Mouse (Mus musculus): ENCODE measurements at regions not wholly inside any gene's neighbourhood (a gene's known extent, or its start where the extent isn't known, plus 50 kb on each side); places are given as distances from the start of the nearest gene placed in this dataset.

DNA sequence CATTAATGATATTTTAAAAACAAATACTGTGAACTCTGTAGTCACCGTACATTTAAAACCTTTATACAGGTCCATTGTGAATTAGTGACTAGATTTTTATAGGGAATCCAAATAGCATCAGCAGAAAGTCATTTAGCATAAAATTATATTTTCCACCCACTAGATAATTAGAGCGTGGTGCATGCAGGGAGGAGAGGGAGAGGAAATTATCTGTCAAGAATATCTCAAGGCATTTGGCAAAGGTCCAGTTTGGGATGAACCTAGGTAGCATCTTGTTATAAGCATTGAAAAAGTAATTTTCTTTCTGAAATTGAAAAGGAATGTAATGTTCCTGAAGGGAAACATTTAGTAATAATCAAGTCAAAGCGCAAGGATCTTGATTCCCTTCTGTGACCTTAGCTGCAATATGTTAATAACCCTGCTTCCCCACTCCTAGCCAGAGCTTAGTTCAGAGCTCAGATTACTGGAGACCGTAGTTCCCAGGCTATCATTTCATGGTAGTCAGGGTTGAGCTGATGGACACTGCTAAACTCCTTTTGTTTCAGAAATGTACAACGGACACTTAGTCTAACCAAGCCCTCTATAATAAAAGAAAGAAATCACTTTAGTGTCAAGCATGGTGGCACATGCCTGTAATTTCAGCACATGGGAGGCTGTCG, 200.8 kb upstream of the Slc39a10 start:
- no peak for DNase-seq (ENCODE audit: low spot score)

DNA sequence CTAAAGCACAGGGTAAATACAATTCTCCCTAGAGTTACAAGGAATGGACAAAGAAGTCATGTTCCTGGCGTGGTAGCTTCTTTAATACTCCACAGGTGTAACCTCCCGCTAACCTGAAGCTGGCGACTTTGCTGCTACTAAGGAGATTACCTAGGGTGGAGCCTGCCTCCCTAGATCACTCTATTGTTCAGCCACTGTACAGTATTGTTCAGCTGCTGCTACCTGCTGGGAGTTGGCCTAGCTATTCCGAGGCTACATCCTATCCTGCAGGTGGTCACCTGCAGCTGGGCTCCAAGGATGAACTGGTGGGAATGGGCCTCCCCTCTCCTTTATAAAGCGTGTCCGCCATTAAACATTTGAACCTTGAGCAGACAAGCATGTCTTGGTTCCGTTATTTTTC, 183.8 kb upstream of the Slc39a10 start:
- no peak for DNase-seq (ENCODE audit: low spot score)

DNA sequence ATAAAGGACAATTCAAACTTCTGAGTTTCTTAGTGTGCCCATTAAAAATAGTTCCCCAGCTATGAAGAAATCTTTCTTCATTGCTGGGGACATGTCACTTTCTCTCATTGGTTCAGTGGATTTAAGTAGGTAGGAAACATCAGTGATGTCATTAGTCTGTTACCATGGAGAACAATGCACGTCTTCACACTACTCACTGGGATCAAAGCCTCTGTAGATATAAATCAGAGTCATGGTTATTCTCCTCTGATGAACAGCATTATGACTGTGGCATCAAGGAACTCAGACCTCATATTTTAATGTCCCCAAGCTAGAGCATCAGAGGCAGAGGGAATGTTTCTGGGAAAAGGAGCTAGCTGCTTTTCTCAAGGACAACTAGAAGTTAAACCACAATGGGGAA, 165.5 kb upstream of the Slc39a10 start:
- DNase-seq (ENCODE audit: low spot score), result no peak

DNA sequence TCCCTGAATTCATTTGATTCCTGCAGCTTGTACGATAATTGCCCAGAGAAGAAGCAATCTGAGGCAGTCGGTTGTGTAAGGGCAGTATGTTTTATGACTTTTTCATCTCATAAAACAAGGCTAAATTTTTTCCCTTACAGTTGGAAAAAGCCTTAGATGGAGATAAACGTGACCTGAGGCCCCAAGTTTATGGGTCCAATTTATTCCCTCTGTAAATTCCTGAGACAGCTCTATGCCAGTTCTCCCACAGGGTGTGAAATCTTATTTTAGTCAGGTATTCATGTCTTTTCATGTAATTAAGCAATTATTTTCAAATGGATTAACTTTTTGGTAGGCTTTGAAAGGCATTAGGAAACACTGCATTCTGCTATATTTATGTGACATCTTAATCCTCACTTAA, 164.7 kb upstream of the Slc39a10 start:
- no peak for DNase-seq (ENCODE audit: low spot score)

DNA sequence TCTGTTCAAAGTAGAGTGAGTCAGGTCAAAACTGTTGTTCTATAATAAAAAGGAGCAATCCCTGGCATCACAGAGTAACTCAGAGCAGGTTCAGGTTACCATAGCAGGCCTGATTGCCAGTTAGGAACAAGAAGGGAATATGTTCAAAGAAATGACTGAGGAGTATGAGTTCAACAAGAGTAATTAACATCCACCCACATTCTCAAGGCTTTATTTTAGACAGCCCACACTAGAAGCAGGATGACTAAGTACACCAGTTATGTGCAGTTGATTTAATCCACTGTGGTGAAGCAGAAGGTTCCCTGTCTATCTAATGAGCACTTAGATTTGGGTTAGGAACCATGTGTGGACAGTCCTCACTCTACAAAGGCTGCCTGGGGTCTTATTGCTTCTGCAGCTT, 158.5 kb upstream of the Slc39a10 start:
- no peak for DNase-seq (ENCODE audit: low spot score)

DNA sequence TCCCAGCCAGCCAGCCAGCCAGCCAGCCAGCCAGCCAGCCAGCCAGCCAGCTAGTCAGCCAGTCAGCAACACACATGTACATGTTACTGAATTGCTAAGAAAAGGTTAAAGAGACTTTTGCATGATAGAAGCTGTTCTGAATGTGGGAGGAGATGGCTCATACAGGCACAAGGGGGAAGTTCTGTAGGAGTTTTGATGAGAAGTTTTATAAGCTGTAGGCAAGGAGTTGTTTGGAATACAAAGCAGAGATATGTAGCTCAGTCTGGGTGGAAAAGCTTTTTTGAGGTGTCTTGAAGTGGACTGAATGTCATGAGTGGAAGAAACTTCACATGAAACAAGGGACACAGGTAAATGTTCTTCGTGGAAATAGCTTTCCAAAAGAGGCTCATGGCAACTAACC, 157.8 kb upstream of the Slc39a10 start:
- no peak for DNase-seq (ENCODE audit: low spot score)

DNA sequence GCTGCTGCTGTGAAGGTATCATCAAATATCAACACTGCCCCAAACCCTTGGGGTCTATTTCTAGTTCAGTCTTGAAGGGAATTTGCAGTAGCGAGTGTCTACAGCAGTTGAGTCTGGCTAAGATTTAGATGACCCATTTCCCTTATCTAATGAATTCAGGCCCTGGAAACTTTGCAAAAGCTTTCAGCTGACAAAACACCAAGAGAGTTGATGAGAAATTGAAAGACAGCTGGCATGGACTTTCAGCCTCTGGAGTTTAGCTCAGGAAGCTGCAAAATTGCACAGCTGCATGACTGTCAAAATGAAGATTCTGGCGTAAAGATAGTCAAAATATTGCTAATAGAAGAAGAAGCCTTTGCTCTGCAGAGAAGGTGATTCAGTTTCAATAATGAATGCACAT, 144.9 kb upstream of the Slc39a10 start:
- DNase-seq (ENCODE audit: low spot score), result no peak

DNA sequence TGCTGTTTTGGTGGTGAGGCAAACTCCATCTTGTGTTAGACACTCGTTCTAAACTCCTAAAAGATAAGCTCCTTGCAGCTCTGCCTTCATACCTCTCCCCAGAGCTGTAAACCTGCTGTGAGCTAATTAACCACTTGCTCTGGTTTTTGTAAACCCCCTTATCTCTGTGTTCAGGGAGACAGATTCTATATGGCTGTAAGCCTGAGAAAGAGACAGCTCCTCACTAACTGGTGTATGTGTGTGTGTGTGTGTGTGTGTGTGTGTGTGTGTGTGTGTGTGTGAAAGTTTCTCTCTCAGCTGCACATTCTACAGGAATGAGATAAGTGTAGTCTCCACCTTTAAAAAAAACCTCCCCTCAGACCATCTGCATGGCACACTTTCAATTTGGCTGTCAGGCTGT, 126.7 kb upstream of the Slc39a10 start:
- DNase-seq (ENCODE audit: low spot score), result no peak

DNA sequence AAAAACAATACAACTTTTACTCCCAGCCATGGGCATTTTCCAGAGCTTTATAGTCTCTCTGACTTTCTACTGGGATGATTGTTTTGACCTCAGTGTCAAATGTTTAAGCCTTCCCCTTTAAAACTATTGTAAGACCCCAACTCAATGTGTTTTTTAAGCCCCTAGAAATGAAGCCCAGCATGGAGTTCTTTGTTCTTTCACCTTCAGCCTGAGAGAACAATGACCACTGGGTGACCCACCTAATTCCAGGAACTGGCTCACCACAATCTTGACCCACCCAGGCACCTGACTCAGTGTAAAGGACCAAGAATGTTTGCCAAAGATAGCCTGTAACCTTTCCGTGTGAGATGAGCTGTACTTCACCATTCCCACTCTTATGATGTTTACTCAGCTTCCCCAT, 121.9 kb upstream of the Slc39a10 start:
- no peak for DNase-seq (ENCODE audit: low spot score)

DNA sequence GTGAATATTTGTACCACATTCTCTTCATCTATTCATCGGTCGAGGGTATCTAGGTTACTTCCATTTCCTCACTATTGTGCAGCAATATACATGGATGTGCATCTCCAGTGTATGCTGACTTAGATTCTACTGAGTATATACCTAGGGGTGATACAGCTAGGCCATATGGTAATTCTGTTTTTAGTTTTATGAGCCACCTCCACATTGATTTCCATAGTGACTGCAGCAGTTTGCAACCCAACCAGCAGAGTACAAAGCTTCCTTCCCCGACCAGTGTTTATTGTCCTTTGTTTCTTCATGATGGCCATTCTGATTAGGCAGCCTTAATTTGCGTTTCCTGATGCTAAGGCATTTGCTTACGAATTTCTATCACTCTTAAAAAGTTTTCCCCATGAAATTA, 111.1 kb upstream of the Slc39a10 start:
- DNase-seq (ENCODE audit: low spot score), result no peak

DNA sequence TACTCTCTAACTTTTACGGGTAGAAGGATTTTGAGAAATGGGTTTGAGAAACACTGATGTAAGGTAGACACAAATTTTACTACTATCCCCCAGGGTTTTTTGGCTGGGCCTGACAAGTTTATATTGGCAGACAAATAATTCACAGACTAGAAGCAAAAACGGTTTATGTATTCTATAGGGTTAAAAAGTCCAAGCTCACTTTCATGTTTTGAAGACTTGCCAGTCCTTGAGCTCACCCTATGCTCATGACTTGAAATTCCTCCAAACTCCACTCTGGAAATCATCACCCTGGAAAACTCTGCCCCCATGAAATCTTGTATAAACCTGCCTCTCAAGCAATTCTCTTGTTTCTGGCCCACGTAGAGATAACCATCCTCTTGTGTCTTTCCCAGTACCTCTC, 106.7 kb upstream of the Slc39a10 start:
- no peak for DNase-seq (ENCODE audit: low spot score)

DNA sequence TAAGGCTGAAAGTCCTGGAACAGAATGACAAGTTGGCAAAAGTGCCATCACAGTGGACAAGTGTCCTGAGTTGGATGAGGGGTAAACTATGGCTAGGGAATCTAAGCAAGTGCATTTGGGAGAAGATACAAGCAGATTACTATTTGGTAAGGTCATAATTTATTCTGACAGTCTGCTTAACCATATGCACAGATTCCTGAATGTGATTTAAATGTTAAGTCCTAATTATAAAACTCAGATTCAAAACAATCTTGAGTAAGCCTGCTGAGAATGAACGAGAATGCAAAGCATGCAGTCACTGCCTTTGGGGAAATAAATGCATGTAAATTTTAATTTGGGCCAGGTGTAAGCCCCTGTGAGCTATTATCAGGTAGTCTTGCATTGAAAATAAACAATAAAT, 93.3 kb upstream of the Slc39a10 start:
- no peak for DNase-seq (ENCODE audit: low spot score)

DNA sequence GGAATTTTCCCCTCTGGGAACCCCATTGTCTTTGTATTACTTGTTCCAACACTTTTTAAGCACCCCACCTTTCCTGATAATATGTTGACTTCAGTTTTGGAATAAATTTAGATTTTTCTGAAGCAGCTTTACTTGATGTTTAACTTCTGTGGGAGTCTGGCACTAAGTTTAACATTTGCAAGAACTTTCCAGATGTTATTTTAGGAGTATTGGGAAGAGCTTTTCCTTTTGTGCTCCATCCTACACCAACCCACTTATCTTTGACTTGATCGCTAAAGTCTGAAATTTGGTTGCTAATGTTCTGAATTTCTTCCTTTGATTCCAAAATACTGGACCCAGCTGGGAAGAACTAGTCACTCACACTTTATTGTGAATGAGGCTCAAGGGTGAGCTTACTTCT, 90.4 kb upstream of the Slc39a10 start:
- DNase-seq (ENCODE audit: low spot score), result no peak

DNA sequence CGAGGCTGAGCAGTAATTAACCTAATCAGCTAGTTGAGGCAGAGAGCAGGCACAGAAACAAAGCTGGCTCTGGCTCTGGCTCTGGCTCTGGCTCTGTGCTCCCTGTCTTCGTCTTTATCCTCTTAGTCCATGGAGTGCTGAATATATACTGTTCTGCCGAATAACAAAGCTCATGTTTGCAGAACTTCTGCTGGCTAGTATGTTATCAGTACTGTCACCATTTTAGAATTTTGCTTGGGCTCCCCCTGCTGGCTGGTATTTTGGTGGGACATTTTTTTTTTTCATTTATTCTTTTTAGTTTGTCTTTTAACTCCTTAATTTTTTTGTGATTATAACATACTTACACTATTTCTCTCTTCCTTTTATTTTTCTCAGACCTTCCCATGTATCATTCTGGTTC, 77.8 kb upstream of the Slc39a10 start:
- peak; percentile 62 for DNase-seq (ENCODE audit: low spot score)

DNA sequence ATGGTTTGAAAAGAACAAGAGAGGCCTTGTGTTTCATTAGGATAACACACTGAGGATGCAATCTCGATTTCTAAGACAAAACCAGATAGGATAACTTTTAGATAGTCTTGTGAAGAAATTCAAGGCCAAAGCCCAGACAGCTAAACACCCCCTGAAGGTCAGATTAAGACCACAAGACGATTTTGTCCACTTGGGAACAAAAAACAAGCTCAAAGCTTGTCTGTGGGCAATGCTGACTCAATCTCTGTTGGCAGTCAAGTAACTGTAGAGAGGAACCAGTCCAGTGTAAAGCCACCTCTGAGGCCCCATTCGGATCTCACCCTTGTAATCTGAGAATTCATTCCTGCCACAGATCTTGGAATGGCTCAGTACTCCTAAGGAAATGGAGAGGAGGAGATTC, 75.7 kb upstream of the Slc39a10 start:
- DNase-seq (ENCODE audit: low spot score), result no peak

DNA sequence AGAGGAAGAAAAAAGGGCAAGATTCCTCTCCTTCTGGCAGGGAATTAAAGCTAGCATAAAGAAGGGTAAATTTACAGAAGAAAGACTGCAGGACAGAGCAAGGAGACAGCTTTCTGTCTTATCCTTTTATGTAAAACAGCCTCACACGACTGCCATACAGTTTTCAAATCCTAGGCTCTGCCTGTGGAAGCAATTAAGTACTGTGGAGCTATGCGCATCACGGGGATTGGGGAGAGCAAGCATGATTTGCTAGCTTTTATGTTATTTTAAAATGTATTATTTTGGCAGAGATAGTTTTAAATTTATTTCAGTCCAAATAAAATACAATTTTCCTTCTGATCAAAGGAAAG, 74.2 kb upstream of the Slc39a10 start:
- DNase-seq (ENCODE audit: low spot score), result no peak

DNA sequence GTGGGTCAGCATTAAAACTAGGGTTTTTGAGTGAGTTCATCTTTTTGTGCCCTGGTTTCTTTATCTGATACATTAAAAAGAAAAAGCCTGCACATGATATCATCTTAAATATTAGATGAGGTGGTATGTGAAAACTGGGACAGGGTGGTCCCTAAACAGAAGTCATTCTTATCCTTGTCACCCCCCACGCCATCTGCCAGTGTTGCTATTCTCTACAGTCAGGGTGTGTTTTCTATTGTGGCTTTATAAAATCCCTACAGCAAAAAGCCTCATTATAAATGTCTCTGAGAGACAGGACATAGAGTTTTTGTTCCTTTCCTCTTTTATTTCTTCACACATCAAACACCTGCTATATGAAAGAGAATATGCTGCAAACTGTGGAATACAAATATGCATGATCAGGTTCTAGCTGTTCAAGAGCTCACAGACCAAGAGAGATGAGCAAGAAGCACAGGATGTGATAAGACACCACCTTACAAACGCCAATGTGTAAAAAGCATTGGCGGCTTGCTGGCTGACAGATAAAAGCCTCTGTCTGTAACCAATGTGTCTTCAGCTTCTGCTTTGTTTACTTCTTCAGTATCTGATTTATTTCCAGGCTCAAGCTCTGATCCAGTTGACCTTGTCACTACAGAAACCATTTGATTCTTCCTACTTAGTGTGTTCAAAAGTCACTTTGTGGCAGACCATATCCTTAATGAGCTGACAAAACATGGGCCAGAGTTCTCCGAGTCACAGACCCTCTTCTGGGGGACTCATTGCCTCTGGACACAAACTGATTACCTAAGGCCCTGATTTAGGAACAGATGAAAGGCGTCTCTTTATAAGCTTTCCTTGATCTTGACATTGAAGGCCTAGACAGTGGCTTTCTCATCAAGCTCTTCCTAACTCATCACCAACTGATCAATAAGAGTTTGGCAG, 73.6 kb upstream of the Slc39a10 start:
- no peak for DNase-seq (ENCODE audit: low spot score)

DNA sequence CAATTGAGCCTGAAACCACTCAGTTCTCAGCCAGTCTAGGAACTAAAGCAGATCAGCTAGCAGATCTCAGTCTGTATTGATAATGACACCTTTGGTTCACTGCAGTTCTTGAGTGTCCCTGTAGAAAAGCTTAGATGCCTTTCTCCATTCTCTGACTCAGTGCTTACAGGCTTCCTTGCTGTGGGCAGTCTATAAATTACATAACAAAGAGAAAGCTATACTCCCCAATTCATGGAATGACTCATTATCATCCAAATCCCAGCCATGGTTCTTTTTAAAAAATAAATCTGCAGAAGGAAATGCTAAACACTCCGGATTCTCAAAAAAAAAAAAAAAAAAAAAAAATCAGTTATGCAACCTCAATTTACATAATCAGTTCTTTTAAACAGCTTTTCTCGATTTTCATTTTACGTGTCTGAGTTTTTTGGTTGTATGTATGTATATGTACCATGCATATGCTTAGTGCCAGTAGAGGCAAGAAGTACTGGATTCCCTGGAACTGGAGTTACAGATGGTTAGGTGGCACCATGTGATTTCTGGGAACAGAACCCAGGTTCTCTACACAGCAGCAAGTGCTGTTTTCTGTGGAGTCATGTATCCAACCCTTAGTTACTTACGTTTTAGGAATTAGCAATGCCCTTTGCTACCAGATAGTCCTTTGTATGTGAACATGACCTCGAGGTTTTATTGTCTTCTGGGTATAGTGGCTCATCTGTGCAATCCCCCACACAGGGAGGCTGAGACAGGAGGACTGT, 71.5 kb upstream of the Slc39a10 start:
- DNase-seq (ENCODE audit: low spot score), result no peak
